Mouse (Mus musculus) cortical plate, adult 2 months (tissue): ENCODE measurements around the gene Ephb1.

ENCODE experiments used
- CTCF ChIP-seq: fragments of 200-500 bp; IDR thresholded peaks from 2 replicates; pipeline ENCODE4 v1.5.1; 2011; ENCODE audit warnings: mild to moderate bottlenecking, control low read depth, low read length; ENCODE audit not compliant: insufficient read depth; ENCODE audit errors: extremely low read depth
- POLR2A ChIP-seq: fragments of 200-500 bp; IDR thresholded peaks from 2 replicates; pipeline ENCODE4 v1.6.1; 2011; ENCODE audit warnings: mild to moderate bottlenecking, low read length, control low read depth; ENCODE audit not compliant: insufficient read depth; ENCODE audit errors: extremely low read depth

DNA sequence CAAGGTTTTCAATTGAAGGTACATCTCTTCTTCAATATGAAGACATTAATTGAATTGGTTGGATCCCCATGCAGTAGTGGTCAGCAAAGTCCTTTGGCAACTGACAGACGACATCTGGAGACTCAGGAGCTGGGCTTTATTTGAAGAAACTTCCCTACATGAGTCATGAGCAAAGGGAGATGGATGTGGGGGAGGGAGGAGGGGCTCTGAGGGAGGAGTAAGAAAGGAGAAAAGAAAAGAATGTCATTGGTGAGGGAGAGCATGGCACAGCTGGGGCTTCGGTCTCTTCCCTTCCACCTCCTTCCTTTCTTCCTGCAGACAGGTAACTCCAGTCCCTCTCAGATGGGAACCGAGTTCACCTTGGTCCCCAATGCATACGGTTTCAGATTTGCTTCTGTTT lies 431.6 kb downstream of the Ephb1 start:
- TF ChIP-seq CTCF = no peak
- no peak for TF ChIP-seq POLR2A
